Mouse (Mus musculus): Measurements from ENCODE around the gene Slc29a4. TPM values are rescaled to one million over a fixed set of nuclear protein-coding genes. Genes with fewer than 3 reads are reported as not detected.

Gene Slc29a4
- polyA plus RNA-seq, 1 experiment from 2014 or later: 82.6 TPM

Other genes starting within 250 kb of the Slc29a4 start
- 12.6 and 13.9 TPM in 2 replicates for gene Ap5z1, start 228.6 kb upstream of the Slc29a4 start, polyA plus RNA-seq (2014; fragmentation: Nextera tagmentation; extraction: Ambion mirVana)
- 0.32 and 0.34 TPM in 2 replicates for gene Papolb, start 162.4 kb upstream of the Slc29a4 start, polyA plus RNA-seq (2014; fragmentation: Nextera tagmentation; extraction: Ambion mirVana)
- 13.6 and 16.9 TPM in 2 replicates for gene Radil, start 141.4 kb upstream of the Slc29a4 start, polyA plus RNA-seq (2014; fragmentation: Nextera tagmentation; extraction: Ambion mirVana)
- 33.5 and 35.3 TPM in 2 replicates for gene Mmd2, start 83.7 kb upstream of the Slc29a4 start, polyA plus RNA-seq (2014; fragmentation: Nextera tagmentation; extraction: Ambion mirVana)
- 41.2 and 48.3 TPM in 2 replicates for gene Wipi2, start 64.8 kb upstream of the Slc29a4 start, polyA plus RNA-seq (2014; fragmentation: Nextera tagmentation; extraction: Ambion mirVana)
- 37.7 and 47.4 TPM in 2 replicates for gene Tnrc18, start 125.2 kb downstream of the Slc29a4 start, polyA plus RNA-seq (2014; fragmentation: Nextera tagmentation; extraction: Ambion mirVana)
- 28.6 and 28.8 TPM in 2 replicates for gene Fbxl18, start 202.9 kb downstream of the Slc29a4 start, polyA plus RNA-seq (2014; fragmentation: Nextera tagmentation; extraction: Ambion mirVana)
- gene Actb, start 214.2 kb downstream of the Slc29a4 start, polyA plus RNA-seq (2014; fragmentation: Nextera tagmentation; extraction: Ambion mirVana): 16,375 and 16,992 TPM in 2 replicates